Mouse (Mus musculus) embryonic facial prominence, embryonic 13.5 days (tissue): ENCODE measurements around the gene Sstr2. TPM values are rescaled to one million over a fixed set of nuclear protein-coding genes. Genes with fewer than 3 reads are reported as not detected.

Source experiments
- ATAC-seq: fragments of 200-750 bp; cut with Nextera tagmentation; 2 replicates; pipeline ENCODE4 v1.8.0; 2017; ENCODE audit warnings: low read depth; ENCODE audit not compliant: insufficient number of reproducible peaks, insufficient read depth, low FRiP score, low TSS enrichment
- H3K27ac ChIP-seq: fragments of 300-500 bp; sonication (generic); 2 replicates; pipeline ENCODE4 v1.5.1; 2015; ENCODE audit warnings: moderate library complexity, mild to moderate bottlenecking, inconsistent platforms
- H3K27me3 ChIP-seq: fragments of 300-500 bp; sonication (generic); 2 replicates; pipeline ENCODE4 v1.6.1; 2015; ENCODE audit warnings: mild to moderate bottlenecking, inconsistent platforms
- H3K36me3 ChIP-seq: fragments of 300-500 bp; sonication (generic); 2 replicates; pipeline ENCODE4 v1.6.1; 2015; ENCODE audit warnings: mild to moderate bottlenecking, inconsistent platforms
- H3K4me1 ChIP-seq: fragments of 300-500 bp; sonication (generic); 2 replicates; pipeline ENCODE4 v1.6.1; 2015; ENCODE audit warnings: inconsistent platforms
- H3K4me2 ChIP-seq: fragments of 300-500 bp; sonication (generic); 2 replicates; pipeline ENCODE4 v1.6.1; 2015; ENCODE audit warnings: moderate library complexity, mild to moderate bottlenecking, inconsistent platforms
- H3K4me3 ChIP-seq: fragments of 300-500 bp; sonication (generic); 2 replicates; pipeline ENCODE4 v1.5.1; 2015; ENCODE audit warnings: mild to moderate bottlenecking, inconsistent platforms
- H3K9ac ChIP-seq: fragments of 300-500 bp; sonication (generic); 2 replicates; pipeline ENCODE4 v1.6.1; 2015; ENCODE audit warnings: mild to moderate bottlenecking, inconsistent platforms
- H3K9me3 ChIP-seq: fragments of 300-500 bp; sonication (generic); 2 replicates; pipeline ENCODE4 v1.6.1; 2016; ENCODE audit warnings: inconsistent platforms
- WGBS: fragments of 180-500 bp; shearing (Covaris S2); methylation state at CpG from one replicate; pipeline ENCODE4 v1.1.7; 2015; ENCODE audit warnings: mixed read lengths; 5-methylcytosine and 5-hydroxymethylcytosine counted together
- polyA plus RNA-seq: library from polyadenylated mRNA; unstranded; fragments of >200 nt; fragmentation: Nextera tagmentation; extraction: Ambion mirVana; gene quantifications from 2 replicates; pipeline ENCODE4 v1.2.1, GENCODE M21; 2015

The Sstr2 gene
- 1.3 and 1.5 TPM in 2 replicates for polyA plus RNA-seq

DNA sequence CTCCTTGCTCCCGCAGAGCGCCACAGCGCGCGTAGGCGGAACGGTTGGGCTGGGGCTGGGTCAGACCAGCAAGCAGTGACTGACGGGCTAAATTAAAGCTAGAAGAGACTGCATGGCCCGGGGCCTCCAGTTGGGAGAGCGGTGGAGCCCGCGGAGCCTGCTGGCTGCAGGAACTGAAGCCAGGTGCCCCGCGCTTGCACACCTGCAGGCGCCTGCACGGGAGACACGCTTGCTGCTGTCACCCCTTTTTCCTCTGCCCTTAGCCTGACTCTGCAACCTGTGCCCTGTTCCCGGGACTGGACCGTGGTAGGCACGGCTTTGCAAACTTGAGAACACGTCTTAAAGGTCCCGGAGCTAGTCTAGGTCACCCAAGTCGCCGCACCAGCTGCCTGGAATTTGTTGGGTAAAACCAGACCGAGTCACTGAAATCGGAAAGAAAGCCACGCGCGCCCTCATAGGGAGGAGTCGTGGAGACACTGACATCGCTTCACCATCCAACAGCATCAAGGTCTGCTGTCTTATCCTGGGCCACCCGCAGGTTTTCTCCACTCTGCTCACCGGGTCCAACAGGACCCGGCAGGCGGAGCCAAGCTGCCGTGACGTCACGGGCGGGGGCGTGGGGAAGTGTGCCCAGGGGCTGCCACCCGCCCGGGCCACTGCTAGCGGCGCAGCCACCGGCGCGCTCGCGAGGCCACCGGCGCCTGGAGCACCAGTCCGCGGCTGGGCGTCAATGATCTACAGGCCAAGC, at the start of gene Sstr2:
TSS of gene Sstr2 (plus strand) at position 671 of the 748 bp plus-strand sequence.
- peak within 1 kb of the TSS; percentile 50 for H3K4me3 ChIP-seq

DNA sequence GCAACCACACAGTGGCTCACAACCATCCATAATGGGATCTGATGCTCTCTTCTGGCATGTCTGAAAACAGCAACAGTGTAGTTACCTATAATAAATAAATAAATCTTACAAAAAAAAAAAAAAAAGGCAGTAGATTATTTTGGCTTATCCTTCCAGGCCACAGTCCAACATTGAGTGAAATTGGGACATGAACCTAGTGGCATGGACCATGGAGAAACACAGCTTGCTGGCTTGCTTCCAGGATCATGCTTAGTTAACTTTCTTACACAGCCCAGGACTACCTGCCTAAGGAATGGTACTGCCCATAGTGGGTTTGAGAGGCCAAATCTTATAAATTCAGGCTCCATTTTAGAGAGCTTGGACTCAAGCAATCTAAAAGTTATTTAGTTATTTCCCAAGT, 47.5 kb upstream of the Sstr2 start:
- Histone ChIP-seq H3K9me3 (no peaks in the 10 kb centered on the region), H3K27me3 (no peaks in the 10 kb centered on the region), H3K36me3 (no peaks in the 10 kb centered on the region), H3K27ac (no peak overlapping the region), H3K4me3 (no peak overlapping the region), H3K9ac (no peak overlapping the region), H3K4me2 (no peak overlapping the region), H3K4me1 (peaks cover 14% of the 10 kb centered on the region)
- ATAC-seq = no peak

More for the DNA sequence above, at the start of gene Sstr2:
- ATAC-seq = peak; percentile 50; the same call in 1 of the 2 replicates
- Histone ChIP-seq H3K36me3 (no peaks in the 10 kb centered on the region), H3K9ac (peak within 1 kb of the TSS; percentile 64), H3K4me1 (peaks cover 27% of the 10 kb centered on the region), H3K4me2 (peak within 1 kb of the TSS; percentile 94), H3K27ac (no peak within 1 kb of the TSS), H3K27me3 (peaks cover 54% of the 10 kb centered on the region), H3K9me3 (no peaks in the 10 kb centered on the region)
- under 1% methylated on average over 54 of the region's 54 CpGs for WGBS

DNA sequence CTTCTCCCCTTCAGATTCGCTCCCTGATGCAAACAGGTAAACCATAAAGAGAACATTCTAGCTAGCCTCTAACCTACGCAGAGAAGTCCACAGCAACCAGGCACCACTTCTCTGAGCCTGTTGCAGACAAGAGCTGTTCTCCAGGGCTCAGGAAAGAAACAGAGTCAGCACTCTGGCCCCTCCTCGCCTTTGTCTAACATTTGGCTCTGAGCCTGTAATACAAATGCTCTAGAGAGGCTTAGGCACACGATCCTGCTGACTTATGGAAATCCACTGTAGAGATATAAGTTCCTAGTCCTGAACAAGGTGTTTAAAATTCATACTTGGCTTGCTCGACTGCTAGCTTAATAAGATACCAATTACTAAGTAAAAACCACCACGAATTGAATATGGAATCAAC, 46.5 kb upstream of the Sstr2 start:
- H3K4me1 ChIP-seq = peaks cover 14% of the 10 kb centered on the region
- H3K4me2 ChIP-seq = no peak overlapping the region
- WGBS = 54% methylated on average over 6 of the region's 6 CpGs
- H3K4me3 ChIP-seq = no peak overlapping the region
- H3K9me3 ChIP-seq = no peaks in the 10 kb centered on the region
- ATAC-seq = no peak
- no peaks in the 10 kb centered on the region for H3K36me3 ChIP-seq
- no peak overlapping the region for H3K9ac ChIP-seq
- H3K27ac ChIP-seq = no peak overlapping the region
- no peaks in the 10 kb centered on the region for H3K27me3 ChIP-seq

DNA sequence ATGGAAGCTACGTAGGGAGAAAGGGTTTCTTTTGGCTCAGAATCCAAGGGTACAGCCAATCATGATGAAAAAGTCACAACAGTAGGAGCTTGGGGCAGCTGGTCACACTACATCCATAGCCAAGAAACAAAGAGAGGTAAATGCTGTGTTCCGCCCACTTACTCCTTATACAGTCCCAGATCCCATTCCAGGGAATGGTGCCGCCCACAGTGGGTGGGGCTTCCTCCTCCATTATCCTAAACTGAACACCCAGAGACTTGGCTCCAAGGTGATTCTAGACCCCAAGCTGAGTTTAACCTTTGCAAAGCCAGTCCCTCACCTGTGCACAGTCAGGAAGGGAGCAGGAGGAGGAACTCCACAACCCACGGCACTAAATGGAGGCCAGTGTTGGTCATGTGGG, 41.9 kb upstream of the Sstr2 start:
- ATAC-seq = no peak
- H3K9ac ChIP-seq = no peak overlapping the region
- no peak overlapping the region for H3K27ac ChIP-seq
- no peak overlapping the region for H3K4me2 ChIP-seq
- H3K9me3 ChIP-seq = no peaks in the 10 kb centered on the region
- H3K4me1 ChIP-seq = peaks cover 14% of the 10 kb centered on the region
- H3K27me3 ChIP-seq = no peaks in the 10 kb centered on the region
- H3K36me3 ChIP-seq = no peaks in the 10 kb centered on the region
- no peak overlapping the region for H3K4me3 ChIP-seq
- 82% methylated on average over 4 of the region's 4 CpGs for WGBS

DNA sequence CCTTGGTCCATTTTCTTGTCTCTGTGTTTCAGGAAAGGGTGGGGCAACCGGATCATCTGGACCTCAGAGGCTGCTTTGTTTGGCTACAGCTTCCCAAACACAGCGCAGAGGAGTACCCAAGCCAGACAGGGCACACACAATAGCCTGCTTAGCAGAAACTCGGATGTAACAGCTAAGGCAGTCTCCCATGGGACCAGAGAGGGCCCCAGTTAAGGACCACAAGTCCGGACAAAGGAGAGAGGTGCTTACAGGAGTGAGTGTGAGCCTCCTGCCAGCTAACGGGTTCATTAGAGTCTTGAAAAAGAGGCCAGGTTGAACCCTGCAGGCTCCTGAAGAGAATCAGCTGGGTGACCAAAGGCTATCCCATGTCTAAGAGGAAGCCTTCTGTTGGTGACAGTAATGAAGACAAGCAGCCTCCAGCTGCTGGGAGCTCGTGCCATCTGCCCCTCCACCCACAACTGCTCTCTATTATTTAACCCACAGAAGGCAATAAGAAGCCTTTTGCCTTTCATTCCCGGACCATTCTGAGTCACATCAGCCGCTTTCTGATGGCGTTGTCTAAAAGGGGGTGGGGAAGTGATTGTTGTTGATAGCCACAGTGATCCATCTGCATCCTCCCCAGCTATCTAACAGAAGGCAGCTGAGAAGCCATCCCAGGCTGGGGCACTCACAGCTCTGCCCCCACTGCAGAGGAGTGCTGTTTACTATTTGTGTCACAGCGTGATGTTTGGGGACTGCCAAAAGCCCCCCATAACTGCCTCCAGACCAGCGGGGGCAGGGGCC, 35.1 kb upstream of the Sstr2 start:
- H3K4me1 ChIP-seq = peaks cover 15% of the 10 kb centered on the region
- no peak overlapping the region for H3K4me2 ChIP-seq
- H3K4me3 ChIP-seq = no peak overlapping the region
- WGBS = 48% methylated on average over 11 of the region's 11 CpGs
- H3K27ac ChIP-seq = no peak overlapping the region
- H3K9me3 ChIP-seq = no peaks in the 10 kb centered on the region
- H3K36me3 ChIP-seq = no peaks in the 10 kb centered on the region
- no peak overlapping the region for H3K9ac ChIP-seq
- no peaks in the 10 kb centered on the region for H3K27me3 ChIP-seq
- no peak for ATAC-seq

DNA sequence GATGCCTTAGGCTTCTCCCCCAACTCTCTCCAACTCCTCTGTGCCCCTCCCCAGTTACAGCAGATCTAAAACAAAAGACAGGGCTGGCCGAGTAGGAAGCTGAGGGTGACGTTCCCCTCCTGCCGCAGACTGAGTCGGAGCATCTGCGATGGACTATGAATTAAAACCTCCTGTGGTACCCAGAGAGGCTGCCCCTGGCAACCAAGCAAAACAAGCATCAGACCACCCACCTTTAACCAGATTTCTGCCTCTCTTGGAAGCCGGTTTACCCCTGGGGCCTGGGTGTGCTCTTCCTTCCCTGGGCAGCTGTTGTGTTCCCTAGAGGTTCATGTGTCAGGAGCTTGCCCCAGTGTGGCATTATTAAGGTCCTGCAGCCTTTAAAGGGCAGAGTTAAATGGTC, 32.7 kb upstream of the Sstr2 start:
- Histone ChIP-seq H3K9ac (no peak overlapping the region), H3K4me2 (no peak overlapping the region), H3K27me3 (no peaks in the 10 kb centered on the region), H3K4me1 (peaks cover 15% of the 10 kb centered on the region), H3K36me3 (no peaks in the 10 kb centered on the region), H3K9me3 (no peaks in the 10 kb centered on the region), H3K4me3 (no peak overlapping the region), H3K27ac (no peak overlapping the region)
- no peak for ATAC-seq
- 23% methylated on average over 6 of the region's 6 CpGs for WGBS

DNA sequence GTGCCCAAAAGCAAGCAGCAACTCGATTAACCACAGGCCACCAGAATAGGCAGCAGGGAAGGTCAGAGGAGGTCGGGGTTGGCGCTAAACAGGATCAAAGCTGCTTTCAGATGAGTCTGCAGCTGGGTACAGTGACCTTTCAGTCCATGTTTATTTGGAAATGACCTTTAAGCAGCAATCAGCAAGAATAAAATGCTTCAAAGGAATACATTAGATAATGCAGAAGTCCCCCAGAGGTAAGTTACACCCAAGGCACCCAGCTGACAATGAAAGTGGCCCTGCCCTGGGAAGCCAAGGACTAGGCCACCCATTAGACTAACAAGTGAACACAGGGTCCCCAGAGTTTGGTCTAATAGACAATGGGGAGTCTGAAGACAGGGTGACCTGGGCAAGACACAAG, 30.2 kb upstream of the Sstr2 start:
- no peaks in the 10 kb centered on the region for H3K36me3 ChIP-seq
- H3K4me1 ChIP-seq = peaks cover 12% of the 10 kb centered on the region
- H3K4me3 ChIP-seq = no peak overlapping the region
- no peak overlapping the region for H3K9ac ChIP-seq
- H3K27me3 ChIP-seq = no peaks in the 10 kb centered on the region
- WGBS = 46% methylated on average over 3 of the region's 3 CpGs
- H3K4me2 ChIP-seq = no peak overlapping the region
- H3K27ac ChIP-seq = no peak overlapping the region
- no peaks in the 10 kb centered on the region for H3K9me3 ChIP-seq
- no peak for ATAC-seq

DNA sequence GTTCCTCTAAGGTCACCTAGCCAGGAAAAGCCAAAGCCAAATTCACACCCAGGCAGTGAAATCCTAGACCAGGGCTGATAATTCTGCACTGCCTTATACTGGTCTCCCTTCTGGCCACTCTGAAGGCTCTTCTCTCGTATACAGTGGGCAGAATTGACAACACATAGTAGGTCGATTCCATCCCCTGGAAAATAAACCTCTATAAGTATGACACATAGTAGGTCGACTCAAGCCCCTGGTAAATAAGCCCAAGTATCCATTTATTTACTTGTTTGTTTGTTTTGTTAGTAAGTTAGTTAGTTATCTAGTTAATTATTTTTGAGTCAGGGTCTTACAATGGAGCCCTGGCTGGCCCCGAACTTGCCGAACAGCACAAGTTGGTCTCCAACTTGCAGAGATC, 24.0 kb upstream of the Sstr2 start:
- Histone ChIP-seq H3K4me1 (no peaks in the 10 kb centered on the region), H3K36me3 (no peaks in the 10 kb centered on the region), H3K4me3 (no peak overlapping the region), H3K4me2 (no peak overlapping the region), H3K27me3 (no peaks in the 10 kb centered on the region), H3K9me3 (no peaks in the 10 kb centered on the region), H3K27ac (no peak overlapping the region), H3K9ac (no peak overlapping the region)
- ATAC-seq = no peak
- 84% methylated on average over 5 of the region's 5 CpGs for WGBS

DNA sequence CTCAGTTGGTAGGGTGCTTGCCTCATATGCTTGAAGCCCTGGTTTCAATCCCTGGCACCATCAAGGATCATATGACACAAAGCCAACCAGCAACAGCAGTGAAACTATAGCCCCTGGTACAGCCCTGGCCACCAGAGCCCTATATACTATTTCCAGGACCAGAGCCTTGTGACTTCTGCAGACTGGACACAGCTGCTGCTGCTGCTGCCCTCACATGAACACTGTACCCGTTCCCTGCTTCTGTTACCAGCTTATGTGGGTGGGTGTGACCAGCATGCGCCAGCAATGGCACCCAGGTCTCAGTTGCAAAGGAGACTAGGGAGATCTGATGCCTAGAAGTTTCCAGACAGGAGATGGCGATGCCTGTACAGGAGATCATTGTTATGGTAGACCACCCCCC, 21.5 kb upstream of the Sstr2 start:
- Histone ChIP-seq H3K4me3 (no peak overlapping the region), H3K4me2 (no peak overlapping the region), H3K4me1 (peaks cover 6% of the 10 kb centered on the region), H3K9me3 (no peaks in the 10 kb centered on the region), H3K36me3 (no peaks in the 10 kb centered on the region), H3K27ac (no peak overlapping the region), H3K9ac (no peak overlapping the region), H3K27me3 (no peaks in the 10 kb centered on the region)
- WGBS = 84% methylated on average over 3 of the region's 3 CpGs
- ATAC-seq = no peak

DNA sequence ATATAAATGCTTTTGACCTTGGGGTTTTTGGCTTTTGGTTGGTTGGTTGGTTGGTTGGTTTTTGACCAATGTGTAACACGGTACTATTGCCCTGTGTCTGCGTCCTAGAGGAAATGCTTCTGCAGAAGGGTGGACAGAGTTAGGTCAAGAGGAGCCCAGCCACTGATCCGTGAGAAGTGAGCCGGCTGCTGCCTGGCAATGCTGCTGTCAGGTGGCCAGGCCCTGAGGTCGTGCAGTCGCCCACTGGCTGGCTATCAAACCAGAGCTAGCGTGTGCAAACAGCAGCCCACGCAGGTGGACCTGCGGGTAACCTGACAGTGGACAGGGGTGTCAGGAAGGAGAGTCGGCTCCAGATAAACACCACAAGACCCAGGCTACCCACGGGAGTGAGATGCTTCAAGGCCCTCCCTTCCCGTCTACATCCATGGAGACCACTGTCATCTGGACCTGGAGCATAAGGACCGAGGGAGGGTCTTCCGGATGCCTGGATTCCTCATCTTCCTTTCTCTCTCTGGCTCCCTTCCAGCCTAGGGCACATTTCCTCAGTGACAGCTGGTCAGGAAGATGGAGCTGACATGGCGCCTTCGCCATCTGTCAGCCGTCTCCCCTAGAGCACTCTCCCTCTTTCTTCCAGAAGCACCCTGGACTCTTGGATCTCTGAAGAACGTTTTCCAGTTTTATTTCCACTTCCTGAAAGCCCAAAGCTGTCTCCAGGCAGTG, 18.5 kb upstream of the Sstr2 start:
- WGBS = 83% methylated on average over 18 of the region's 18 CpGs
- H3K9ac ChIP-seq = no peak overlapping the region
- no peak overlapping the region for H3K4me2 ChIP-seq
- no peaks in the 10 kb centered on the region for H3K9me3 ChIP-seq
- H3K27ac ChIP-seq = no peak overlapping the region
- H3K4me3 ChIP-seq = no peak overlapping the region
- ATAC-seq = no peak
- H3K27me3 ChIP-seq = no peaks in the 10 kb centered on the region
- no peaks in the 10 kb centered on the region for H3K36me3 ChIP-seq
- H3K4me1 ChIP-seq = peaks cover 21% of the 10 kb centered on the region

DNA sequence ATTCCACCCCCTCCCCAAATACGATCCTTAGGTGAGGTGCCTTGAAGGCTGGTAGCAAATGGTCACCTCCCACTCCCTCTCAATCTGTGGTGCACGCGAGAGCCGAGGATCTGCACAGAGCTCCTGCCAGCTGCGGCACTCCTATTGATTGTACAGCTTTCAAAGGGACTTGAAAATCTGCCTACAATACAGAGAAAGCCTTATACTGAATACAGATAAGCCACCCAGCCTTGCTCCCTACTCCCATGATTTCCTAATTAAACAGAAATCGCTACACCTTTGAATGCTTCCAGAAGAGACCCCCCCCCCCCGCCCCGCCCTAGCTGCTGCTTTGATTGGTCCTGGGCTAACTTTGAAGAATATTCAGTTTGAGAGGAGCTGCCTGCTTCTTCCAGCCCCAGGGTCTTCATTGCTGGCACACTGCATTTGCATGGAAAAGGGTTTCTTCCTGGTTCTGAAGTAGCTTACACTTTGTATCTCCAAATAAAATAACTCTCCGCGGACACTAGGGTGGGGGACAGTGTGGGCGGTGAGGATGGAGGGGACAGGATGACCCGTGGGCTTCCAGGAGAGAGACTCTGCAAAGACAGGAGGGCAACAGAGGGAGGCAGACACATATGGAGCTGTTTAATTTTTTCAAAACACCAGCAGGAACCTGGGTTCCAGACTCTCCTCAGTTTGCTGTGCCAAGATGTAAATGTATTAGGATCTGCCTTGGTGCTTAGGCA, 17.4 kb upstream of the Sstr2 start:
- no peaks in the 10 kb centered on the region for H3K9me3 ChIP-seq
- no peak overlapping the region for H3K4me3 ChIP-seq
- no peaks in the 10 kb centered on the region for H3K27me3 ChIP-seq
- peaks cover 21% of the 10 kb centered on the region for H3K4me1 ChIP-seq
- 54% methylated on average over 12 of the region's 12 CpGs for WGBS
- no peak for ATAC-seq
- H3K9ac ChIP-seq = no peak overlapping the region
- H3K4me2 ChIP-seq = no peak overlapping the region
- H3K27ac ChIP-seq = no peak overlapping the region
- no peaks in the 10 kb centered on the region for H3K36me3 ChIP-seq
